Mouse (Mus musculus) liver, adult (tissue): ENCODE data around the gene Irf3.

Experiments used
- GATA4 ChIP-seq: IDR thresholded peaks from 2 replicates; pipeline ENCODE4 v1.6.1; 2014; ENCODE audit warnings: mild to moderate bottlenecking, low read length; ENCODE audit not compliant: insufficient replicate concordance

Gene Irf3

DNA sequence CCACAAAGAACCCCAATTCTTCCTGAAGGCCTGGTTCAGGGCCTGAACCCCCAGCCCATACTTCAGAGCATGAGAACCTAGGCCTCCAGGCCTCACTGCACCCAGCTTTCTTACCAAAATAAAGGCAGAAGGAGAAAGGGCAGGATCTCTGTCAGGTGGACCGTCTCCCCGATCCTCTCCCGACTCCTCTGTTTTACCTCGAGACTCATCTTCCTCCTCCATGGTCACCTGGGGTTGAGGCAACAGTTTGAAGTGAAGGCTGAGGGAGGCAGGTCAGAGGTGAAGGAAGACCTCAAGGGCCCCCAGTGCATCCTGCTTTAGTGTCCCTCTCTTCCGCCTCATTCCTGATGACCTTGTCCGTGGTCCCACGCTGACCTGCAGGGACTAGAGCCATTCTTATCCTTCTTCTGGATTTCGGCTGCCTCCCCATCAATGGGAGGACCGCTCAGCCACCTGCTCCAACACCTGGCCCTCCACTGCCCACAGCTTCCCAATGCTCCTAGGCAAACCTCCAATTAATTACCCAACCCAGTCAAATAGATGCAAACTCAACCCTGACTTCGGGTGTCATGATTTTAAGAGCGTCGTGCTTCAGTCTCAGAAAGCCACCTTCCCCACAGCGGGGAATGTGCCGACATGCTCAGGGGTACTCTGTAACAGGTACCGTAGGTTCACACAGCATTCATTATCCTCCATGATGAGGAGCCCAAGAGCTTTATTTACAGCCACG lies 16.1 kb downstream of the Irf3 start:
- no peak for TF ChIP-seq GATA4

DNA sequence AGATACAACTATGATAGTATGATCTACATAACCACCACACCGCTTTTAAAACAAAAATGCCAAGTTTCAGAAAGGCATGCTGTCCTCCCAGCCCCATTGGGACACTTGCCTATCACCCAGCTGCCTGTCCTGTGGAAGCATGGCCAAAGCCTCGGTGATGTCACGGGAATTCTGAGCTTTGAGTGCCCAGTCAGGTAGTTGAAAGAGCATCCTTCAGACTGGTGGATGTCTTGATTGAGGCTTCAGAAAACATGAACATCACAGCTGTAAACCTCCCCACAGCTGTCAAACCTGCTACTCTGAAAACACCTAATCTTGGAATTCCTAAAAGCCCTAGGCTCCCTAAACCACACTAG lies 16.6 kb downstream of the Irf3 start:
- no peak for TF ChIP-seq GATA4

DNA sequence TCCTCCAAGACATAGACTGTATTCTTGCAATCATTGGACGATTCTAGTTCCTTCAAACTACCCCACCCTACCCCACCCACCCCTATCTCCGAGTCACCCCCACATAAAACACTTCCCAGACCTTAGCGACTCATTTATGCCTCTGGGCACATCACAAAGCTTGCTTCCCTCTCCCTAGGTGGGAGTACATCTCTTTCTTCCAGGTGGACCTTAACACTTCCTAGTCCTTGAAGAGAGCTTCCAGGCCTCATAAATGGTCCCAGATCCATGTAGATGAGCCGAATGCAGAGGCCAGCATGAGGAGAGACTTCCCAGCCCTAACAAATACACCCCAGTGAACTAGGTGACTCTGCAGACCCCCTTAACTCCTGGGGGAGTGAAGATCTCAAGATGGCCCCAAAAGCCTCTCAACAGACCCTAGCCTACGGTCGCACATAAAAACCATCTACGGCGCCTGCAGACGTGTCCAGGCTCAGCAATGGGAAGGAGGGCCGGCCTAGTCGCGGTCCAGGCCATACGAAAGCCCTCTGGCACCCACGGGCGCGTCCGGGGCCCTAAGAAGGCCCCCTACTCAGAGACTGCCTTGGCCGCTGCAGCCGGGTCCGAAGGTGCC lies 18.0 kb downstream of the Irf3 start:
- no peak for TF ChIP-seq GATA4

DNA sequence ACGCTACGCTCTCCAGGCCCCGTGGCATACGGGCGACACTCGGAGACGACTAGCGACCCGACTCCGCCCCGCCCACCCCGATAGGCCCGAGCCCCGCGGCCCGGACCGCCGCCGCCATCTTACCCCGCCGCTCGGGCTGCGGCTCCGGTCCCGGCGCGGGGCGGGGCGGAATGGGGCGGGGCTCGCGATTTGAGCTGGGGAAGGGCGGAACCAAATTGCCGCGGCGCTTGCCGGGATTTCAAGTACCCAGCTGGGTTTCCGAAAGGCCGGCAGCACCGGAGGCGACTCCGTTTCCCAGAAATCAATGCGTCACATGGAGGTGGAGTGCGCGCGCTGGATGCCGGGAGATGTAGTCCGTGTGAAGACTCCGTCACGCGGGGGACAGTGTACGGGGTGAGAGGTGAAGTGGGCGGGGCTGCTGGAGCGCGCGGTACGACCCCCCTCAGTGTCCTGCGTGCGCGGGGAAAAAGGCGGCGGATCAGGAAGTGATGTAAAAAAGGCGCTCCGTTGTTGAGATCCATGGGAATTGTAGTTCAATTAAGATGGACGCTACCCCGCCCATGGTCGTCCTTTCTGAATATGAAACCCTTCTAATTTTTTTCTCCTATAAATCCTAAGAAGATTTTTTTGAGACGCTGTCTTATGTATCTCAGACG lies 18.6 kb downstream of the Irf3 start, which contains the start of gene Scaf1:
Gene Scaf1, minus strand, starts transcription at position 407 of the 656 bp plus-strand sequence.
- TF ChIP-seq GATA4, result no peak

DNA sequence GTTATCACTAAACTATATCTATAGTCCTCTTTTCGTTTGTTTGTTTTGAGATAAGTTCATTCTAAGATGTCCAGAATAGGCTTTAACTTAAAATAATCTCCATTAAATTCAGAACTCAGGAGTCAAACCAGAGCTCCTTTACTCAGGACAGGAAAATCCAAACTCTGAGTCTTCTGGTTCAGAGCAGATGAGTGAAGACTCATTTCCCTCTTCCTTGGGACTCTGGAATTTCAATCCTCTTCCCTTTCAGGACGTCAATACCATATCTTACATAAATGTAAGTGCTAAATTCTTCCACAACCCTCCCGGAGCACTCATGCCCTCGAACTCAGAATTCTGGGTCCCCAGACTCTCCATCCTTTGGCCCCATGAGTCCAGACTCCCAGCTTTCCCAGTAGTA lies 19.3 kb downstream of the Irf3 start:
- no peak for TF ChIP-seq GATA4

DNA sequence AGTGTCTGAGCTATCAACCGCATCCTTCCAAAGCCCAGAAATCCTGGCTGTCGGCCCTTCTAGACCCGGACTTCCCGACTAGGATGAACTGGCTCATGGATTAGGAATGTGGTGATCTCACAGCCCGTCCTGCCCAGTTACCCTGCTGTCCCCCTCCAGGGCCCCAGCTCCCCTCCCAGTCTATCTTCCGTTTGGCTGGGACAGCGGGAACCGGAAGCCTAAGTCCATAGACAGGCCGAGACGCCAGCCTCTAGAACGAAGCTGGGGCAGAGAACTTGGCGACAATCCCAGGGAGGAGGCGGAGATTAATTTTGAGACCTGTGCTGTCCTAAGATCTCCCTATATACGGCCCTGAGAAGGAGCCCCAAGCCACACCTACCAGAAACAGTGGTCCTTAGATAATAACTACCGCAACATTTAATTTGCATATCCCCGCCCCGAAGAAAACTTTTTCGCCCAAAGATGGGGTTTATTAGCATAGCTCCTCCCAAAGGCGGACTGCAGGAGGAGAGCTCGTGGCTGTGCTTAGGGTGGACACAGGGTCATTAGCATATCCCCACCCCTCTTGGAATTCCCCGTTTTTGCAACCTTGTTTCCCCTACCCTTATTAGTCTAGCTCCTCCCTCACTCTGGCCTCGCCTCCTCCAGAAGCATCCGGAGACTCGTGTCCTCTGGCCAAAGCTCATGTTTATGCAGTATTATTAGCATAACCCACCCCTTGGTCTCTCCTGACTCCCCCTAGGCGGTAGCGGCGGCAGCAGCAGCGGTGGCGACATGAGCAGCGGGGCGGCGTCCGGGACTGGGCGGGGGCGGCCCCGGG lies 20.0 kb downstream of the Irf3 start, which contains the start of gene Rras:
Gene Rras, plus strand, starts transcription at position 720 of the 820 bp plus-strand sequence.
- TF ChIP-seq GATA4, result peak; percentile 59; the same call in 1 of the 2 replicates

DNA sequence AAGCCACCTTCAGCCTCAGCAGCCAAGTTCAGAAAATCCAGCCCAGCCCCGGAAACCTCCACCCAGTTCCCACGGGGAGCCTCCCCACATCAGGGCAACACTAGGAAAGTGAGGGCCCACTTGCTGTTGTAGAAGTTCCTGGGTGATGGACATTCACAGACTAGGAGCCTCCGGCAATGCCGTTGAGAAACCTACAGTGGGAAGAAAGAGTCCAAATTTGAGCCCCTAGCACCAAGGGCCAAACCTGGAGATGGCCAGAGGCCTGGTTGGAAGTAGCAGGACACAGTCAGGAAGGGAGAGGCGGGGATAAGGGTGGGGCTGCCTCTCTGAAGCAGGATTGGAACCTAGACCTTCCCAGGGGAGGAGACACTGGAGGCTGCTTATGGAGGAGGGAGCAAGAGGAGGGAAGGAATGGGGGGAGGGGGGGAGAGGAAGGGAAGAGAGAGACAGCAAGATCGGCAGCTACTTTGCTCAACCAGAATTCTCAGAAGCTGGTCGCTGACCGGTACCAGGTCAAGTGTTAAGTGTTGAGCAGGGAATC lies 21.7 kb downstream of the Irf3 start:
- TF ChIP-seq GATA4, result no peak; the same call in 1 of the 2 replicates

DNA sequence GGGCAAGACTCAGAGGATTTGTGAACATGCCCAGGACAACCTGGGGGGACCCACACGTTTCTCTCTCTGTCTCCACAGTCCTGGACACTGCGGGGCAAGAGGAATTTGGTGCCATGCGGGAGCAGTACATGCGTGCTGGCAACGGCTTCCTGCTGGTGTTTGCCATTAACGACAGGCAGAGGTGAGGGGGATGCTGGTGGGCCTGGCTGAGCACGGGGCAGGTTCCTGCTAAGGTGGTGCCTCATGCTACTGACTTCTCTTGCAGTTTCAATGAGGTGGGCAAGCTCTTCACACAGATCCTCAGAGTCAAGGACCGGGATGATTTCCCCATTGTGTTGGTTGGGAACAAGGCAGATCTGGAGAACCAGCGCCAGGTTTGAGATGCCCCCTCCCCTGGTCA lies 22.8 kb downstream of the Irf3 start:
- TF ChIP-seq GATA4, result no peak

DNA sequence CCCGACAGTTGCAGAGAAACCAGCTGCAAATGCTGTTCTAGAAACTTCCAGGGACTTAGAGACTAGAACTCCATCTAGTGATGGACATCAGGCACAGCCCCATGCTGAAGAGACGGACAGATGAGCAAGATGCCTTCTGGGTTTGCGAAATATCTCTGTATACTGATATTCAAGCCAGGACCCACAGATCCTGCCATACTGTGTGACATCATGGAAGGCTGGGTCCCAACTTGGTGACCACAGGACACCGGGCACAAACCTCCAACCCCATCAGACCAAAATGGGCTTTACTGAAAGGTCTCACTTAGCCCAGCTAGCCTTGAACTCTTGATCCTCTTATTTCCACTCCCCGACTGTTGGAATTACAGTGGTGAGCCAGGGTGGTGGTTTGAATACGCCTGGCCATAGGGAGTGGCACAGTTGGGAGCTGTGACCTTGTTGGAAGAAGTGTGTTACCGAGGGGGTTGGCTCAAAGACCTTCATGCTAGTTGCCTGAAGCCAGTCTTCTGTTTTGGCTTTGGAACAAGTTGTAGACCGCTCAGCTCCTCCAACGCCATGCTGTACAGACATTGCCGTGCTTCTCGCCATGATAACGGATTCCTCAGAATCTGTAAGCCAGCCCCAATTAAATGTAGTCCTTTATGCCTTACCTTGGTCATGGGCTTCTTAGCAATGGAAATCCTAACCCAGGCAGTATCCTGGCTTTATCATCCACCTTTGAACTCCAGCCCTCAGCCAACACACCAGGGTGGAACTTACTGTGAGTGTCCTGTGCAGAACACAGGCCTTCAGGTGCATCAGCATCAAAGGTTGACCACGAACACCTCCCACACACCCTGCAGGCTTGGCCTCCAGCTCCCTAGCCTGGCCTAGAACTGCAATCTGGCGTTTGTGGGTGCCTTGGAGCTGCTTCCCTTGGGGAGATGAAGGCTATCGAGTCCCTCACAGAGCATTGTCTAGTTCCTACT lies 27.1 kb downstream of the Irf3 start:
- no peak for TF ChIP-seq GATA4

DNA sequence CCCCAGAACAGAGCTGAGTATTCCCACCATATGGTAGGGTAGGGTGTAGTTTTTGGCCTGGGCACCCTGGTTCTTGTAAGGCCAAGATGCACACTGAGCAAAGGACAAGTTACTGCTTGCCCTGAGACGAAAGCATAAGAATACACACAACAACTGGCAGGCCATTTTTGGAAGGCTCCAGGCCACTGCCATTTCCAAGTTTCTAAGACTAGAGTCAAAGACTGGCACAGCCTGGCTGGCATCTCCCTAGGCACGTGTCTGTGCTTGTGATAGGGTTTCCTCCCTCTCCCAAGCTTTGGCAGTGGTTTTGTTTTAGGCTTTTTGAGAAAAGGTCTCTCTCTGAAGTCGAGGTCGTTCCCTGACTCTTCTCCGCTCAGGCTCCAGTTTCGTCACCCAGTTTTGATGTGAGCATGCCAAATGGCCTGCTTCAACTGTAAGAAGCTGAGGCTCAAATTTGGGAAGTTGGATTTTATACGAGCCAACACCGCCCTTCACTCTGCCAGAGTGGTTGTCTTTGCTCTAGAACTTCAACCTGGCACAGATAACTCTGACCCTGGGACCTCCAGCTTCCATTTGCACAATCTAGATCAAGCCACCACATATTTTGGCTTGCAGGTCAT lies 28.3 kb downstream of the Irf3 start:
- TF ChIP-seq GATA4, result no peak

DNA sequence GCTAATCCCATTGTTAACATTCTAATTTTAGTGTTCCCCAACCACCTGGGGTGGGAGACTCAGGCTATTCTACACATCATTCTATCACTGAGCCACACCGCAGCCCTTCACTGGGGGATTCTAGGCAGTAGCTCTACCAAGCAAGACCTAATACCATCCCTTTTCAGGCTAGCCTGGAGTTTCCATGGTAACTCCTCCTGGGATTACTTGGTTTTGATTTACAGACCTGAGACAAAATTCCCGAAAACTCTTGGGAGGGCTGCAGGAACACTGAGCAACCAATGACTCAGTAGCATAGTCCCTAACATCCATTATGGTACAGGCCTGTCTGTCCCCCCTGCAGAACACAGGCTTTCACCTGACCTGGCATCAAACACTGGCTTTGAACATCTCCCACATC lies 28.8 kb downstream of the Irf3 start:
- no peak for TF ChIP-seq GATA4

DNA sequence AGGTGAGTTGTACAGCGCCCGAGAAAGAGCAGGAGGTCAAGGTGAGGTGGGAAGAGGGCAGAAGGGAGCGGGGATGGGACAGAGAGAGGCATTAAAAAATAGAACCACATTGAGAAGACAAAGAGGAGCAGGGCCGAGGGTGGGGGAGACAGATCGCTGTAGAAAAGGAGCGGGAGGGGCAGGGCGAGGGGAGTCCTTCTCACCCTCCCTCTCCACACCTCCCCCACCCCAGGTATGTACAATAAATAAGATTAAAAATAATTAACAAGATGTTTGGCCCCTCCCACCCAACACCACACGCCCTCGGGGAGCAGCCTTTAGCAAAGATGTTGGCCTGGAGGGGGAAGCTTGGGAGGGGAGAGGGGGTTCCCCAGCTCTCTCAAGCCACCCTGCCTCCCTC lies 30.3 kb downstream of the Irf3 start:
- TF ChIP-seq GATA4, result no peak

DNA sequence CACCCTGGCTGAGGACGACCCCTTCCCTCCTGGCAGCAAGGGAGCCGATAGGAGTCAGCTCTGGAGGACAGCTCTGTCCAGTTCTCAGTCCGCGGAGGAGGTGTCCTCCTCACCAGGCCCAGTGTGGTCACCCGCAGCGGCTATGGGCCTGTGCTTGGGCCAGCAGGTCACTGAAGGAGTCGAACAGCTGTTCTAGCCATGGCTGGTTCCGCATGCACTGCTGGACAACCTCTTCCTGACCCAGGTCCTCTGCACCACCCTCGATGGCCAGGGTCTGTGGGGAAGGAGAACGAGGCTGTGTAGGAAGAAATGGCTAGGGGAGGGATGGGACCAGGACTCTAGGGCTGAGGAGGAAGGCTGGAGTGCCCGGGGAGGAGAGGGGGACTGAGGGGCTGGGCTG lies 30.9 kb downstream of the Irf3 start:
- TF ChIP-seq GATA4, result no peak

DNA sequence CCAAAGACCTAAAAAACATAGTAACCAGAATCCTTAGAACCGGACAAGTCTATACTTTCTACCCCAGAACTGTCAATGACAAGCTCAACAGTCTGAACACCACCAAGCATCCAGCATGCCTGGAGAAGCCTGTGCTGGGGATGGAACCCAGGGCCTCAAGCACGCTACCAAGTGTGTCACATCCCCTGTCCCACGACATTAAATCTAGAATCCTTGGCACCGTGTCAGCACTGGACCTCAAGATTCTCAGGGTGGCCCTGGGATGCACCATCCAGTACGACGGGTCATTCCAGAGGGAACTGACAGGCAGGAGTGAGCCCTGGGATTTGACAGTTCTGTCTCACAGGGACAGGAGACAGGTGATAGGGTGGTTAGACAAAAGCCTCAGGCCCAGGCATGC lies 32.5 kb downstream of the Irf3 start:
- no peak for TF ChIP-seq GATA4

DNA sequence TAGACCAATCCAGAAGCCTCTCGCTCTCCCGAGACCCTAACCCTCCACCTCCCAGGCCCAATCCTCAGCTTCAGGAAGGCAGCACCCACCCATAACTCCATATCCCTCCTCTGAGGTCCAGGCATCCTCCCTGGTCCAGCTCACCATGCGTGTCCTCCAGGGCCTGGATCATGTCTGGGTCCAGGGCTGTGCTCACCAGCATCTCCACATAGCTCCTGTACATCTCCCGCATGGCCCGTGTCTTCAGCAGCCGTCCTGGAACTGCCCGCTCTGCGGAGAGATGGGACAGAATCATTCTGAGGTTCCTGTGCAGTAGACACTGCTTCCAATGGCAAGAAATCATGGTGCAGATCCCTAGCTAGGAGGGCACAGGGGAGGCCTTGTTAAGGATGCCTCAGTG lies 33.4 kb downstream of the Irf3 start:
- no peak for TF ChIP-seq GATA4
